Mouse (Mus musculus) heart, postnatal 0 days (tissue): ENCODE measurements around the gene Nlgn1. TPM values are rescaled to one million over a fixed set of nuclear protein-coding genes. Genes with fewer than 3 reads are reported as not detected.

Experiments used
- ATAC-seq: fragments of 200-750 bp; cut with Nextera tagmentation; 2 replicates; pipeline ENCODE4 v1.8.0; 2017; ENCODE audit warnings: low read depth, moderate number of reproducible peaks, moderate library complexity; ENCODE audit not compliant: insufficient read depth
- DNase-seq: peaks from one replicate; pipeline ENCODE4 v3.0.0-alpha.2; 2016; ENCODE audit warnings: low spot score
- H3K27ac ChIP-seq: fragments of 300-500 bp; sonication (generic); 2 replicates; pipeline ENCODE4 v1.5.1; 2014; ENCODE audit warnings: low read depth, mild to moderate bottlenecking
- H3K27me3 ChIP-seq: fragments of 300-500 bp; sonication (generic); 2 replicates; pipeline ENCODE4 v1.6.1; 2014; ENCODE audit warnings: low read length, mixed read lengths; ENCODE audit not compliant: control insufficient read depth, insufficient read depth
- H3K36me3 ChIP-seq: fragments of 300-500 bp; sonication (generic); replicated peaks from 2 replicates; pipeline ENCODE4 v1.6.1; 2014; ENCODE audit warnings: low read length, mixed read lengths; ENCODE audit not compliant: control insufficient read depth, insufficient read depth
- H3K4me1 ChIP-seq: fragments of 300-500 bp; sonication (generic); 2 replicates; pipeline ENCODE4 v1.6.1; 2014; ENCODE audit warnings: antibody characterized with exemption; ENCODE audit not compliant: control insufficient read depth, insufficient read depth
- H3K4me2 ChIP-seq: fragments of 300-500 bp; sonication (generic); 2 replicates; pipeline ENCODE4 v1.6.1; 2014; ENCODE audit warnings: low read depth, mild to moderate bottlenecking, low read length, moderate library complexity
- H3K4me3 ChIP-seq: fragments of 300-500 bp; sonication (generic); 2 replicates; pipeline ENCODE4 v1.5.1; 2014; ENCODE audit warnings: low read depth, low read length
- H3K9ac ChIP-seq: fragments of 300-500 bp; sonication (generic); replicated peaks from 2 replicates; pipeline ENCODE4 v1.6.1; 2014; ENCODE audit warnings: low read depth, low read length, mixed read lengths
- H3K9me3 ChIP-seq: fragments of 300-500 bp; sonication (generic); replicated peaks from 2 replicates; pipeline ENCODE4 v1.6.1; 2016; ENCODE audit warnings: low read length; ENCODE audit not compliant: control insufficient read depth
- CTCF ChIP-seq: IDR thresholded peaks from 2 replicates; pipeline ENCODE4 v1.5.1; 2016; ENCODE audit warnings: antibody characterized with exemption, control low read depth, low read depth
- EP300 ChIP-seq: IDR thresholded peaks from 2 replicates; pipeline ENCODE4 v1.6.1; 2016; ENCODE audit warnings: antibody characterized with exemption, low read depth
- WGBS: fragments of 180-500 bp; shearing (Covaris S2); extraction: QIAGEN DNeasy Blood & Tissue Kit; methylation state at CpG from one replicate; pipeline ENCODE4 v1.1.7; 2014; 5-methylcytosine and 5-hydroxymethylcytosine counted together
- polyA plus RNA-seq: library from polyadenylated mRNA; unstranded; fragments of >200 nt; fragmentation: Nextera tagmentation; extraction: Ambion mirVana; gene quantifications from 2 replicates; pipeline ENCODE4 v1.2.1, GENCODE M21; 2015
- total RNA-seq: library from RNA; depleted of rRNA; stranded (reverse); fragments of >200 nt; gene quantifications from 2 replicates; pipeline ENCODE4 v1.2.3, GENCODE M21; 2014; ENCODE audit warnings: low replicate concordance

Nlgn1 gene
- total and polyA plus RNA-seq, 2 experiments from 2014 or later: 0.08 TPM

- no peak overlapping the region for H3K27ac ChIP-seq
- H3K9me3 ChIP-seq: no peaks in the 10 kb centered on the region
- H3K27me3 ChIP-seq: no peaks in the 10 kb centered on the region
- H3K4me3 ChIP-seq: no peak overlapping the region
- DNase-seq (no peak), ATAC-seq (no peak)
- H3K4me2 ChIP-seq: no peak overlapping the region
- H3K4me1 ChIP-seq: no peaks in the 10 kb centered on the region
- 53% methylated on average over 3 of the region's 3 CpGs for WGBS
- no peaks in the 10 kb centered on the region for H3K36me3 ChIP-seq
- H3K9ac ChIP-seq: no peak overlapping the region
- TF ChIP-seq EP300 (no peak), CTCF (no peak)
Observed at GRCm38 (mm10) chr3:25807559-25807958, 524.7 kb downstream of the Nlgn1 start.

GRCm38 (mm10) chr3:25781651-25782050 is 550.6 kb downstream of the Nlgn1 start:
- Histone ChIP-seq H3K9ac (no peak overlapping the region), H3K27ac (no peak overlapping the region), H3K4me3 (no peak overlapping the region), H3K27me3 (no peaks in the 10 kb centered on the region), H3K36me3 (no peaks in the 10 kb centered on the region), H3K4me1 (no peaks in the 10 kb centered on the region), H3K9me3 (no peaks in the 10 kb centered on the region), H3K4me2 (no peak overlapping the region)
- 62% methylated on average over 2 of the region's 2 CpGs for WGBS
- no peak for ATAC-seq
- no peak for DNase-seq
- TF ChIP-seq CTCF: no peak

GRCm38 (mm10) chr3:25775437-25775836 is 556.8 kb downstream of the Nlgn1 start:
- TF ChIP-seq EP300 (no peak), CTCF (no peak)
- no peaks in the 10 kb centered on the region for H3K4me1 ChIP-seq
- no peak overlapping the region for H3K4me3 ChIP-seq
- ATAC-seq (no peak), DNase-seq (no peak)
- H3K27ac ChIP-seq: no peak overlapping the region
- WGBS: 77% methylated on average over 6 of the region's 6 CpGs
- no peaks in the 10 kb centered on the region for H3K36me3 ChIP-seq
- no peaks in the 10 kb centered on the region for H3K9me3 ChIP-seq
- no peaks in the 10 kb centered on the region for H3K27me3 ChIP-seq
- H3K4me2 ChIP-seq: no peak overlapping the region
- H3K9ac ChIP-seq: no peak overlapping the region

- TF ChIP-seq EP300: no peak
- no peak for TF ChIP-seq CTCF
- Histone ChIP-seq H3K9me3 (no peaks in the 10 kb centered on the region), H3K27ac (no peak overlapping the region), H3K4me2 (no peak overlapping the region), H3K36me3 (no peaks in the 10 kb centered on the region), H3K4me1 (no peaks in the 10 kb centered on the region), H3K9ac (no peak overlapping the region), H3K4me3 (no peak overlapping the region), H3K27me3 (no peaks in the 10 kb centered on the region)
- DNase-seq (no peak), ATAC-seq (no peak)
- WGBS: 78% methylated on average over 4 of the region's 4 CpGs
Observed at GRCm38 (mm10) chr3:25773908-25774307, 558.4 kb downstream of the Nlgn1 start.

- Histone ChIP-seq H3K27me3 (no peaks in the 10 kb centered on the region), H3K9ac (no peak overlapping the region), H3K4me1 (no peaks in the 10 kb centered on the region), H3K36me3 (no peaks in the 10 kb centered on the region), H3K27ac (no peak overlapping the region), H3K9me3 (no peaks in the 10 kb centered on the region), H3K4me2 (no peak overlapping the region), H3K4me3 (no peak overlapping the region)
- TF ChIP-seq EP300 (no peak), CTCF (no peak)
- ATAC-seq (no peak), DNase-seq (no peak)
Observed at GRCm38 (mm10) chr3:25773467-25773866, 558.8 kb downstream of the Nlgn1 start.

GRCm38 (mm10) chr3:25763689-25764088 is 568.6 kb downstream of the Nlgn1 start:
- no peaks in the 10 kb centered on the region for H3K4me1 ChIP-seq
- no peak overlapping the region for H3K4me3 ChIP-seq
- DNase-seq (no peak), ATAC-seq (no peak)
- no peak overlapping the region for H3K9ac ChIP-seq
- H3K4me2 ChIP-seq: no peak overlapping the region
- H3K27me3 ChIP-seq: no peaks in the 10 kb centered on the region
- TF ChIP-seq CTCF (no peak), EP300 (no peak)
- H3K9me3 ChIP-seq: no peaks in the 10 kb centered on the region
- WGBS: 77% methylated on average over 4 of the region's 4 CpGs
- H3K27ac ChIP-seq: no peak overlapping the region
- no peaks in the 10 kb centered on the region for H3K36me3 ChIP-seq
